Mouse (Mus musculus): ENCODE results near the gene D5Ertd579e. TPM values are rescaled to one million over a fixed set of nuclear protein-coding genes. Genes with fewer than 3 reads are reported as not detected.

D5Ertd579e gene
- total RNA-seq (2014; rRNA removed) (26.6 and 31.5 TPM in 2 replicates), polyA plus RNA-seq (2012; rRNA removed) (11.5 and 12.7 TPM in 2 replicates)

- H3K4me1 ChIP-seq (ENCODE audit: control insufficient read depth, insufficient read depth, low read length) = peaks cover 42% of the 10 kb centered on the region
Measured at GRCm38 (mm10) chr5:36695461-36696231, at the start of gene D5Ertd579e. Gene D5Ertd579e (minus strand): TSS chr5:36696024.

GRCm38 (mm10) chr5:36742126-36742848 is 46.5 kb upstream of the D5Ertd579e start:
- Histone ChIP-seq H3K27ac (replicated peaks; ENCODE audit: insufficient read depth, low read depth, low read length) (peak overlapping the region; percentile 68), H3K27me3 (ENCODE audit: control insufficient read depth, insufficient read depth, low read length) (no peaks in the 10 kb centered on the region), H3K4me3 (ENCODE audit: insufficient read depth, low read depth, low read length) (peak overlapping the region; percentile 33), H3K4me1 (ENCODE audit: control insufficient read depth, insufficient read depth, low read length) (peaks cover 20% of the 10 kb centered on the region), H3K36me3 (ENCODE audit: control insufficient read depth, insufficient read depth, low read length) (no peaks in the 10 kb centered on the region), H3K9ac (ENCODE audit: low read depth, low read length) (peak overlapping the region; percentile 66), H3K79me2 (ENCODE audit: control insufficient read depth, insufficient read depth, low read length) (no peaks in the 10 kb centered on the region; the same call in 1 of the 2 replicates)
- 9% methylated on average over 16 of the region's 16 CpGs for WGBS
- peak; percentile 93 for DNase-seq (ENCODE audit: extremely low read depth, low read depth, low spot score)
- TF ChIP-seq CTCF (IDR thresholded peaks at IDR 0.05; ENCODE audit: low read depth, low read length) = peak; percentile 76
- TF ChIP-seq POLR2A (IDR thresholded peaks at IDR 0.05; ENCODE audit: extremely low read depth, insufficient read depth, low read length) = no peak

More at GRCm38 (mm10) chr5:36695461-36696231, at the start of gene D5Ertd579e:
- H3K36me3 ChIP-seq (ENCODE audit: control insufficient read depth, insufficient read depth, low read length) = no peaks in the 10 kb centered on the region
- peak within 1 kb of the TSS; percentile 97 for H3K27ac ChIP-seq (replicated peaks; ENCODE audit: insufficient read depth, low read depth, low read length)
- H3K9ac ChIP-seq (ENCODE audit: low read depth, low read length) = peak within 1 kb of the TSS; percentile 98
- peaks cover 29% of the 10 kb centered on the region for H3K79me2 ChIP-seq (ENCODE audit: control insufficient read depth, insufficient read depth, low read length)
- H3K27me3 ChIP-seq (ENCODE audit: control insufficient read depth, insufficient read depth, low read length) = no peaks in the 10 kb centered on the region
- WGBS = under 1% methylated on average over 92 of the region's 104 CpGs
- DNase-seq (ENCODE audit: extremely low read depth, low read depth, low spot score) = peak; percentile 72
- TF ChIP-seq POLR2A (IDR thresholded peaks at IDR 0.05; ENCODE audit: extremely low read depth, insufficient read depth, low read length) (0 out of 2 replicates have a peak, but pooled peaks have one; percentile 23), CTCF (IDR thresholded peaks at IDR 0.05; ENCODE audit: low read depth, low read length) (no peak)
- peak within 1 kb of the TSS; percentile 95 for H3K4me3 ChIP-seq (ENCODE audit: insufficient read depth, low read depth, low read length)

DNA sequence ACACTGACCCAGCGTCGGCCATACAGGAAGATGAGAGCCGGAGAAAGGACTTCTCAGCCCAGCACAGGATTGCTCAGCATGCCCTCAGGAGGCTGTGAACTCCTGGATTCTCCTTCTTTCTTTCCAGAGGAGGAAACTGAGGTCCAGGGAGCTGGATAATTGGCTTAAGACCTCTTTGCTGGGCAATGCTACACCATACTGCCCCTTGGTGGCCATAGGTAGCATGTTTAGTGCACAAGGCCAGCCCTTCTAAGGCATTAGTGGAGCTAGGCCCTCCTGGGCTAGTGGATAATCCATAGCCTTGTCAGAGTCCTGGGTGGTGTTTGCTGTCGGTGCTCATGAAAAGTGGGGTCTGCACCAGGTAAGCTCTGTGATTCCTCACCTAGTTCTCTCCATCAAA is 44.0 kb upstream of the D5Ertd579e start:
- no peaks in the 10 kb centered on the region for H3K36me3 ChIP-seq (ENCODE audit: control insufficient read depth, insufficient read depth, low read length)
- H3K9ac ChIP-seq (ENCODE audit: low read depth, low read length) = no peak overlapping the region
- 78% methylated on average over 4 of the region's 4 CpGs for WGBS
- H3K27ac ChIP-seq (replicated peaks; ENCODE audit: insufficient read depth, low read depth, low read length) = no peak overlapping the region
- no peak for TF ChIP-seq POLR2A (IDR thresholded peaks at IDR 0.05; ENCODE audit: extremely low read depth, insufficient read depth, low read length)
- peak; percentile 56 for TF ChIP-seq CTCF (IDR thresholded peaks at IDR 0.05; ENCODE audit: low read depth, low read length)
- peaks cover 15% of the 10 kb centered on the region for H3K4me1 ChIP-seq (ENCODE audit: control insufficient read depth, insufficient read depth, low read length)
- no peaks in the 10 kb centered on the region for H3K79me2 ChIP-seq (ENCODE audit: control insufficient read depth, insufficient read depth, low read length)
- no peaks in the 10 kb centered on the region for H3K27me3 ChIP-seq (ENCODE audit: control insufficient read depth, insufficient read depth, low read length)
- H3K4me3 ChIP-seq (ENCODE audit: insufficient read depth, low read depth, low read length) = no peak overlapping the region
- DNase-seq (ENCODE audit: extremely low read depth, low read depth, low spot score) = peak; percentile 65

DNA sequence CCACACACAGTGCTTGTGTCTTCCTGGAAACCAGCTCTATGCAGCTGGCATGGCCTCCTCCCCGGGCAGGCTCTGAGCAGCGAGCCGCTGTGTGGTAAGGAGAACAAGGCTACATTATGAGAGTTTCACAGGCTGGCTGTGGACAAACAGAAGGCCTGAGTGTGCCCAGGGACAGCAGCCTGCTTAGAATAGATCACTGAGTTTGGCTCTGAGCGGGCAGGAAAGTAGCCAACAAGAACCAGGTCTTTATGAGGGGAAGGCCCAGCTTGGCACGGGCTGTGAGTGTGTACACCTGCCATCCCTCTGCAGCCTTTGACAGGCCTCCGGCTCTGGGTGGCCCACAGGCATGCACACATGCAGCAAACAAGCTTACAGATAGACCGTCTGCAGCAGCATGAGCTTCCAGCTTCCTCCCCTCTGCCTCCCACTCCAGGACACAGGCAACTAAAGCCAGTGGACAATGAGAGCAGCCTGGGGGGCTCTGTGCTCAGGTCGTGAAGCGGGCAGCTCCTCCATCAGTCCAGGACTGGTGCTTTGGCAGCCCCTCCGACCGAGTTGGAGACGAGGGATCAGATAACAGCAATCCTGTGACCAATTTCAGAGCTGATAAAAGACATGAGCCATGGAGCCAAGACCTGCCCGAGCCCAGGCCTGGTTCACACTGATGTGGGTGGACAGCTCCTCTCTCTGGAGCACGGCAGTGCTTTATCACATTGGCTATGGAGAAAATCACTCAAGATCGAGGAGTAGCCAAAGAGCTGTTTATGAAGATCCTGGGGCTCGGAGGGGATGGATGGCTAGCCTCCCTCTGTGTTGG is 43.2 kb upstream of the D5Ertd579e start:
- H3K4me3 ChIP-seq (ENCODE audit: insufficient read depth, low read depth, low read length) = no peak overlapping the region
- no peak for TF ChIP-seq POLR2A (IDR thresholded peaks at IDR 0.05; ENCODE audit: extremely low read depth, insufficient read depth, low read length)
- TF ChIP-seq CTCF (IDR thresholded peaks at IDR 0.05; ENCODE audit: low read depth, low read length) = peak; percentile 29
- peak overlapping the region; percentile 9; the same call in 1 of the 2 replicates for H3K27ac ChIP-seq (replicated peaks; ENCODE audit: insufficient read depth, low read depth, low read length)
- no peaks in the 10 kb centered on the region for H3K27me3 ChIP-seq (ENCODE audit: control insufficient read depth, insufficient read depth, low read length)
- no peaks in the 10 kb centered on the region for H3K79me2 ChIP-seq (ENCODE audit: control insufficient read depth, insufficient read depth, low read length)
- 46% methylated on average over 16 of the region's 16 CpGs for WGBS
- no peaks in the 10 kb centered on the region for H3K36me3 ChIP-seq (ENCODE audit: control insufficient read depth, insufficient read depth, low read length)
- H3K9ac ChIP-seq (ENCODE audit: low read depth, low read length) = peak overlapping the region; percentile 4; the same call in 1 of the 2 replicates
- DNase-seq (ENCODE audit: extremely low read depth, low read depth, low spot score) = peak; percentile 73
- peaks cover 15% of the 10 kb centered on the region for H3K4me1 ChIP-seq (ENCODE audit: control insufficient read depth, insufficient read depth, low read length)

GRCm38 (mm10) chr5:36737765-36738164 is 41.9 kb upstream of the D5Ertd579e start:
- H3K36me3 ChIP-seq (ENCODE audit: control insufficient read depth, insufficient read depth, low read length) = no peaks in the 10 kb centered on the region
- H3K27ac ChIP-seq (replicated peaks; ENCODE audit: insufficient read depth, low read depth, low read length) = no peak overlapping the region
- H3K4me3 ChIP-seq (ENCODE audit: insufficient read depth, low read depth, low read length) = no peak overlapping the region
- H3K79me2 ChIP-seq (ENCODE audit: control insufficient read depth, insufficient read depth, low read length) = no peaks in the 10 kb centered on the region
- H3K27me3 ChIP-seq (ENCODE audit: control insufficient read depth, insufficient read depth, low read length) = no peaks in the 10 kb centered on the region
- peaks cover 15% of the 10 kb centered on the region for H3K4me1 ChIP-seq (ENCODE audit: control insufficient read depth, insufficient read depth, low read length)
- no peak for DNase-seq (ENCODE audit: extremely low read depth, low read depth, low spot score)
- no peak overlapping the region for H3K9ac ChIP-seq (ENCODE audit: low read depth, low read length)
- no peak for TF ChIP-seq CTCF (IDR thresholded peaks at IDR 0.05; ENCODE audit: low read depth, low read length)
- TF ChIP-seq POLR2A (IDR thresholded peaks at IDR 0.05; ENCODE audit: extremely low read depth, insufficient read depth, low read length) = no peak
- 88% methylated on average over 4 of the region's 4 CpGs for WGBS
